In the genomic region with DNA sequence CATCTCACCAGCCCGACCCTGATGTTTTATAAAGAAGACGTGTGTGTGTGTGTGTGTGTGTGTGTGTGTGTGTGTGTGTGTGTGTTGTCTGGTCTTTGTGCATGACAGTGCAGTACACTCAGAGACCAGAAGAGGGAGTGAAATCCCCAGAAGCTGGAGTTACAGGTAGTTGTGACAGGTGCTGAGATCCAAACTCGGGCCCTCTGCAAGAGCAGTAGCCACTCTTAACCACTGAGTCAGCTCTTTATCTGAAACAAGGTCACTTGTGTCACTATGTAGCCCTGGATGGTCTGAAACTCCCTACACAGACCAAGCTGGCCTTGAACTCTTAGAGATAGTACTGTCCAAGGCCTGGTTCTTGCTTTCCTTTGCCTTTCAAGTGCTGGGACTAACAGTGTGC, we compare ENCODE assay signal across 18 mouse cellular contexts. TPM values are rescaled to one million over a fixed set of nuclear protein-coding genes. Genes with fewer than 3 reads are reported as not detected.
A peak's percentile ranks its signal among the peaks of the same experiment; 100 is the strongest.
DNase-seq lines count a peak whose midpoint lies in the region; ATAC-seq and TF ChIP-seq lines count a peak whose summit lies in the region.
"Had no signal": no experiment of that assay in that cellular context is flagged by ENCODE, and none has a peak within 500 bp of the region (broad histone marks: within the 10 kb centered on the region; RNA-seq: fewer than 3 reads in every experiment).

No protein-coding gene starts in this region.

- H3K36me3 ChIP-seq in forebrain, postnatal 0 days (ENCODE audit: insufficient read depth) = peaks cover 16% of the 10 kb centered on the region
- H3K36me3 ChIP-seq in forebrain, embryonic 15.5 days = peaks cover 8% of the 10 kb centered on the region
- H3K36me3 ChIP-seq in kidney, embryonic 15.5 days = peaks cover 47% of the 10 kb centered on the region
- peaks cover 30% of the 10 kb centered on the region for H3K36me3 ChIP-seq in kidney, embryonic 16.5 days (ENCODE audit: insufficient read depth, low read length)
- H3K36me3 ChIP-seq in embryonic facial prominence, embryonic 15.5 days = peaks cover 54% of the 10 kb centered on the region

- H3K9me3 ChIP-seq in forebrain, postnatal 0 days (ENCODE audit: low read length) = no peaks in the 10 kb centered on the region
- no peaks in the 10 kb centered on the region for H3K9me3 ChIP-seq in forebrain, embryonic 15.5 days
- H3K9me3 ChIP-seq in kidney, embryonic 15.5 days (replicated peaks) = no peaks in the 10 kb centered on the region
- no peaks in the 10 kb centered on the region for H3K9me3 ChIP-seq in kidney, embryonic 16.5 days (ENCODE audit: low read length)
- no peaks in the 10 kb centered on the region for H3K9me3 ChIP-seq in embryonic facial prominence, embryonic 15.5 days (replicated peaks)
- H3K9me3 ChIP-seq: heart, embryonic 10.5 days; hindbrain, embryonic 12.5 days; midbrain, embryonic 15.5 days; neural tube, embryonic 12.5 days had no signal

- H3K4me2 ChIP-seq in forebrain, postnatal 0 days (ENCODE audit: low read depth) = no peak overlapping the region
- H3K4me2 ChIP-seq in forebrain, embryonic 15.5 days (replicated peaks) = no peak overlapping the region
- no peak overlapping the region for H3K4me2 ChIP-seq in kidney, embryonic 15.5 days
- H3K4me2 ChIP-seq in kidney, embryonic 16.5 days (replicated peaks; ENCODE audit: low read depth, low read length) = no peak overlapping the region
- H3K4me2 ChIP-seq in embryonic facial prominence, embryonic 15.5 days (replicated peaks) = no peak overlapping the region
- H3K4me2 ChIP-seq: hindbrain, embryonic 12.5 days; midbrain, embryonic 15.5 days; neural tube, embryonic 12.5 days had no signal

- H3K4me1 ChIP-seq in forebrain, postnatal 0 days (ENCODE audit: insufficient read depth) = 0 out of 2 replicates have a peak, but pooled peaks cover 6% of the 10 kb centered on the region
- peaks cover 44% of the 10 kb centered on the region for H3K4me1 ChIP-seq in forebrain, embryonic 15.5 days
- peaks cover 71% of the 10 kb centered on the region for H3K4me1 ChIP-seq in kidney, embryonic 15.5 days
- peaks cover 58% of the 10 kb centered on the region for H3K4me1 ChIP-seq in kidney, embryonic 16.5 days (ENCODE audit: insufficient read depth, low read length)
- H3K4me1 ChIP-seq in embryonic facial prominence, embryonic 15.5 days = peaks cover 85% of the 10 kb centered on the region

- WGBS in forebrain, postnatal 0 days = 89% methylated on average over 3 of the region's 3 CpGs
- WGBS in forebrain, embryonic 15.5 days = 86% methylated on average over 3 of the region's 3 CpGs
- 92% methylated on average over 3 of the region's 3 CpGs for WGBS in kidney, embryonic 15.5 days
- 85% methylated on average over 3 of the region's 3 CpGs for WGBS in kidney, embryonic 16.5 days
- WGBS in embryonic facial prominence, embryonic 15.5 days = 86% methylated on average over 3 of the region's 3 CpGs

- no peak overlapping the region for H3K9ac ChIP-seq in forebrain, postnatal 0 days
- no peak overlapping the region for H3K9ac ChIP-seq in forebrain, embryonic 15.5 days (replicated peaks)
- no peak overlapping the region for H3K9ac ChIP-seq in kidney, embryonic 15.5 days
- no peak overlapping the region for H3K9ac ChIP-seq in kidney, embryonic 16.5 days (replicated peaks; ENCODE audit: low read length)
- H3K9ac ChIP-seq in embryonic facial prominence, embryonic 15.5 days = no peak overlapping the region
- H3K9ac ChIP-seq: hindbrain, embryonic 12.5 days; midbrain, embryonic 15.5 days; neural tube, embryonic 12.5 days had no signal

- DNase-seq in forebrain, postnatal 0 days = no peak
- DNase-seq in B cell, adult 2 months = peak; percentile 42 to 45
- no peak for DNase-seq in layer of hippocampus, adult 18-20 months (ENCODE audit: low spot score in 2 of 2)
- no peak for DNase-seq in right cerebral cortex, adult 2 months (ENCODE audit: low spot score in 2 of 2)
- DNase-seq: adrenal gland, postnatal 25 days; kidney, postnatal 14 days; lung, postnatal 14 days; retina, postnatal 1 day; thymus, adult 2 months had no signal

- H3K4me3 ChIP-seq in forebrain, postnatal 0 days (ENCODE audit: low read depth, low read length) = no peak overlapping the region
- H3K4me3 ChIP-seq in forebrain, embryonic 15.5 days = no peak overlapping the region
- H3K4me3 ChIP-seq in kidney, embryonic 15.5 days (replicated peaks) = no peak overlapping the region
- H3K4me3 ChIP-seq in kidney, embryonic 16.5 days (ENCODE audit: low read length) = no peak overlapping the region
- H3K4me3 ChIP-seq in embryonic facial prominence, embryonic 15.5 days (replicated peaks) = no peak overlapping the region
- H3K4me3 ChIP-seq: heart, embryonic 10.5 days; hindbrain, embryonic 12.5 days; left cerebral cortex, adult 2 months; midbrain, embryonic 15.5 days; neural tube, embryonic 12.5 days had no signal

- H3K27me3 ChIP-seq in forebrain, postnatal 0 days (ENCODE audit: insufficient read depth, low read length) = no peaks in the 10 kb centered on the region
- H3K27me3 ChIP-seq in forebrain, embryonic 15.5 days = no peaks in the 10 kb centered on the region
- H3K27me3 ChIP-seq in kidney, embryonic 15.5 days = no peaks in the 10 kb centered on the region
- H3K27me3 ChIP-seq in kidney, embryonic 16.5 days (ENCODE audit: insufficient read depth, low read length) = no peaks in the 10 kb centered on the region
- H3K27me3 ChIP-seq in embryonic facial prominence, embryonic 15.5 days = no peaks in the 10 kb centered on the region
- H3K27me3 ChIP-seq: midbrain, embryonic 15.5 days; neural tube, embryonic 12.5 days had no signal

- no peak for ATAC-seq in forebrain, postnatal 0 days
- ATAC-seq in forebrain, embryonic 15.5 days (replicated peaks) = no peak
- no peak for ATAC-seq in kidney, embryonic 15.5 days (replicated peaks; ENCODE audit: low FRiP score)
- no peak for ATAC-seq in kidney, embryonic 16.5 days (ENCODE audit: low FRiP score, low TSS enrichment)
- no peak for ATAC-seq in embryonic facial prominence, embryonic 15.5 days (ENCODE audit: insufficient number of reproducible peaks, low FRiP score, low TSS enrichment, low read depth)
- ATAC-seq: midbrain, embryonic 15.5 days had no signal

- peak; percentile 17; the same call in 1 of the 2 replicates for TF ChIP-seq CTCF in forebrain, postnatal 0 days (IDR thresholded peaks at IDR 0.05; ENCODE audit: low read depth)

- H3K27ac ChIP-seq in forebrain, postnatal 0 days (ENCODE audit: low read depth, low read length) = no peak overlapping the region
- no peak overlapping the region for H3K27ac ChIP-seq in forebrain, embryonic 15.5 days (replicated peaks)
- H3K27ac ChIP-seq in kidney, embryonic 15.5 days = peak overlapping the region; percentile 92; the same call in 1 of the 2 replicates
- no peak overlapping the region for H3K27ac ChIP-seq in kidney, embryonic 16.5 days (ENCODE audit: low read length)
- peak overlapping the region; percentile 81; the same call in 1 of the 2 replicates for H3K27ac ChIP-seq in embryonic facial prominence, embryonic 15.5 days (replicated peaks)
- H3K27ac ChIP-seq: heart, embryonic 10.5 days; hindbrain, embryonic 12.5 days; left cerebral cortex, adult 2 months; midbrain, embryonic 15.5 days; neural tube, embryonic 12.5 days had no signal

RNA-seq across cellular contexts. Expression of gene Nanos3, which starts 21.6 kb away (rescaled TPM):
- 1.7 and 3.2 TPM in 2 replicates for total RNA-seq in forebrain, postnatal 0 days (2014; rRNA removed)
- 10.0 and 13.3 TPM in 2 replicates for polyA plus RNA-seq in forebrain, postnatal 0 days (2015; fragmentation: Nextera tagmentation; extraction: Ambion mirVana)
- 6.2 and 7.1 TPM in 2 replicates for polyA plus RNA-seq in forebrain, embryonic 15.5 days (2015; fragmentation: Nextera tagmentation; extraction: Ambion mirVana)
- polyA plus RNA-seq in kidney, embryonic 15.5 days (2015; fragmentation: Nextera tagmentation; extraction: Ambion mirVana) = 3.6 and 4.7 TPM in 2 replicates
- 2.6 and 3.1 TPM in 2 replicates for polyA plus RNA-seq in kidney, embryonic 16.5 days (2015; fragmentation: Nextera tagmentation; extraction: Ambion mirVana)
- polyA plus RNA-seq in embryonic facial prominence, embryonic 15.5 days (2015; fragmentation: Nextera tagmentation; extraction: Ambion mirVana) = 3.5 and 4.0 TPM in 2 replicates
- 1 to 10 TPM; 2.3 to 2.7 TPM for total RNA-seq in layer of hippocampus, adult 18-20 months (2021)

RNA-seq across cellular contexts. Expression of gene Zswim4, which starts 30.2 kb away (rescaled TPM):
- 36.5 and 47.7 TPM in 2 replicates for total RNA-seq in forebrain, postnatal 0 days (2014; rRNA removed)
- 15.1 and 15.5 TPM in 2 replicates for polyA plus RNA-seq in forebrain, postnatal 0 days (2015; fragmentation: Nextera tagmentation; extraction: Ambion mirVana)
- polyA plus RNA-seq in forebrain, embryonic 15.5 days (2015; fragmentation: Nextera tagmentation; extraction: Ambion mirVana) = 41.1 and 42.8 TPM in 2 replicates
- polyA plus RNA-seq in kidney, embryonic 15.5 days (2015; fragmentation: Nextera tagmentation; extraction: Ambion mirVana) = 16.6 and 17.3 TPM in 2 replicates
- polyA plus RNA-seq in kidney, embryonic 16.5 days (2015; fragmentation: Nextera tagmentation; extraction: Ambion mirVana) = 18.3 and 18.5 TPM in 2 replicates
- polyA plus RNA-seq in embryonic facial prominence, embryonic 15.5 days (2015; fragmentation: Nextera tagmentation; extraction: Ambion mirVana) = 15.8 and 17.7 TPM in 2 replicates
- total RNA-seq in layer of hippocampus, adult 18-20 months (2021) = 10 to 100 TPM; 17.0 to 17.3 TPM

RNA-seq across cellular contexts. Expression of gene D8Ertd738e, which starts 42.9 kb away (rescaled TPM):
- total RNA-seq in forebrain, postnatal 0 days (2014; rRNA removed) = 130 and 146 TPM in 2 replicates
- 255 and 310 TPM in 2 replicates for polyA plus RNA-seq in forebrain, postnatal 0 days (2015; fragmentation: Nextera tagmentation; extraction: Ambion mirVana)
- polyA plus RNA-seq in forebrain, embryonic 15.5 days (2015; fragmentation: Nextera tagmentation; extraction: Ambion mirVana) = 233 and 252 TPM in 2 replicates
- 336 and 355 TPM in 2 replicates for polyA plus RNA-seq in kidney, embryonic 15.5 days (2015; fragmentation: Nextera tagmentation; extraction: Ambion mirVana)
- polyA plus RNA-seq in kidney, embryonic 16.5 days (2015; fragmentation: Nextera tagmentation; extraction: Ambion mirVana) = 321 and 330 TPM in 2 replicates
- 314 and 349 TPM in 2 replicates for polyA plus RNA-seq in embryonic facial prominence, embryonic 15.5 days (2015; fragmentation: Nextera tagmentation; extraction: Ambion mirVana)
- 100 to 1,000 TPM; 132 to 136 TPM for total RNA-seq in layer of hippocampus, adult 18-20 months (2021)

RNA-seq across cellular contexts. Expression of gene Mri1, which starts 50.5 kb away (rescaled TPM):
- total RNA-seq in forebrain, postnatal 0 days (2014; rRNA removed) = 36.2 and 36.4 TPM in 2 replicates
- polyA plus RNA-seq in forebrain, postnatal 0 days (2015; fragmentation: Nextera tagmentation; extraction: Ambion mirVana) = 32.0 and 39.8 TPM in 2 replicates
- 53.3 and 58.8 TPM in 2 replicates for polyA plus RNA-seq in forebrain, embryonic 15.5 days (2015; fragmentation: Nextera tagmentation; extraction: Ambion mirVana)
- polyA plus RNA-seq in kidney, embryonic 15.5 days (2015; fragmentation: Nextera tagmentation; extraction: Ambion mirVana) = 66.8 and 77.8 TPM in 2 replicates
- polyA plus RNA-seq in kidney, embryonic 16.5 days (2015; fragmentation: Nextera tagmentation; extraction: Ambion mirVana) = 70.1 and 71.1 TPM in 2 replicates
- polyA plus RNA-seq in embryonic facial prominence, embryonic 15.5 days (2015; fragmentation: Nextera tagmentation; extraction: Ambion mirVana) = 61.2 and 62.6 TPM in 2 replicates
- 10 to 100 TPM; 17.4 to 17.5 TPM for total RNA-seq in layer of hippocampus, adult 18-20 months (2021)

RNA-seq across cellular contexts. Expression of gene 4930432K21Rik, which starts 58.8 kb away (rescaled TPM):
- 3.5 and 6.0 TPM in 2 replicates for total RNA-seq in forebrain, postnatal 0 days (2014; rRNA removed)
- 2.4 and 3.3 TPM in 2 replicates for polyA plus RNA-seq in forebrain, postnatal 0 days (2015; fragmentation: Nextera tagmentation; extraction: Ambion mirVana)
- polyA plus RNA-seq in forebrain, embryonic 15.5 days (2015; fragmentation: Nextera tagmentation; extraction: Ambion mirVana) = 2.4 and 2.7 TPM in 2 replicates
- polyA plus RNA-seq in kidney, embryonic 15.5 days (2015; fragmentation: Nextera tagmentation; extraction: Ambion mirVana) = 1.7 and 2.0 TPM in 2 replicates
- polyA plus RNA-seq in kidney, embryonic 16.5 days (2015; fragmentation: Nextera tagmentation; extraction: Ambion mirVana) = 1.7 and 1.9 TPM in 2 replicates
- polyA plus RNA-seq in embryonic facial prominence, embryonic 15.5 days (2015; fragmentation: Nextera tagmentation; extraction: Ambion mirVana) = 1.9 and 2.3 TPM in 2 replicates
- 1 to 10 TPM; 3.1 to 3.2 TPM for total RNA-seq in layer of hippocampus, adult 18-20 months (2021)

Comparison
In these comparisons a context has a peak if more than half of its experiments do, and no peak if none do; other contexts are left out.
1. H3K27ac ChIP-seq: peak in kidney, embryonic 15.5 days (single experiment) and embryonic facial prominence, embryonic 15.5 days (single experiment); none in forebrain, postnatal 0 days (single experiment), forebrain, embryonic 15.5 days (single experiment) and kidney, embryonic 16.5 days (single experiment).
2. DNase-seq: peak in B cell, adult 2 months (2 of 2); none in forebrain, postnatal 0 days (single experiment), layer of hippocampus, adult 18-20 months (0 of 2) and right cerebral cortex, adult 2 months (0 of 2).